ENCODE assay signal across 9 mouse cellular contexts in genomic region chr13:24639215-24640165, GRCm38 (mm10). TPM values are rescaled to one million over a fixed set of nuclear protein-coding genes. Genes with fewer than 3 reads are reported as not detected.
DNase-seq lines count a peak whose midpoint lies in the region; ATAC-seq and TF ChIP-seq lines count a peak whose summit lies in the region.
"Had no signal": no experiment of that assay in that cellular context is flagged by ENCODE, and none has a peak within 500 bp of the region (broad histone marks: within the 10 kb centered on the region; RNA-seq: fewer than 3 reads in every experiment).

No protein-coding gene starts in this region.

- peaks cover 55% of the 10 kb centered on the region for H3K4me1 ChIP-seq in heart, embryonic 15.5 days (replicated peaks)
- peaks cover 50% of the 10 kb centered on the region for H3K4me1 ChIP-seq in liver, embryonic 13.5 days (replicated peaks)
- H3K4me1 ChIP-seq in small intestine, adult 2 months (ENCODE audit: control insufficient read depth, insufficient read depth, insufficient read length, low read length), result no peaks in the 10 kb centered on the region; the same call in 1 of the 2 replicates

- no peak for TF ChIP-seq POLR2A in small intestine, adult 2 months (IDR thresholded peaks at IDR 0.05; ENCODE audit: low read depth, low read length)

- no peaks in the 10 kb centered on the region for H3K36me3 ChIP-seq in heart, embryonic 15.5 days
- no peaks in the 10 kb centered on the region for H3K36me3 ChIP-seq in liver, embryonic 13.5 days
- H3K36me3 ChIP-seq in small intestine, adult 2 months (ENCODE audit: control insufficient read depth, insufficient read depth, low read length), result no peaks in the 10 kb centered on the region
- H3K36me3 ChIP-seq: G1E had no signal

- ATAC-seq in heart, embryonic 15.5 days (replicated peaks; ENCODE audit: insufficient number of reproducible peaks, insufficient read depth, low FRiP score, low read depth), result 0 out of 2 replicates have a peak, but pooled peaks have one; percentile 16
- ATAC-seq in liver, embryonic 13.5 days (ENCODE audit: low read depth), result no peak

- peak overlapping the region; percentile 73 for H3K9ac ChIP-seq in heart, embryonic 15.5 days
- H3K9ac ChIP-seq in liver, embryonic 13.5 days, result 0 out of 2 replicates have a peak overlapping the region, but pooled peaks have one; percentile 54

- H3K9me3 ChIP-seq in heart, embryonic 15.5 days (replicated peaks), result no peaks in the 10 kb centered on the region
- H3K9me3 ChIP-seq in liver, embryonic 13.5 days (replicated peaks), result no peaks in the 10 kb centered on the region
- H3K9me3 ChIP-seq: G1E had no signal

- TF ChIP-seq CTCF in small intestine, adult 2 months (IDR thresholded peaks at IDR 0.05; ENCODE audit: extremely low read depth, insufficient read length, insufficient replicate concordance, low read depth, low read length), result no peak

- H3K27me3 ChIP-seq in heart, embryonic 15.5 days, result no peaks in the 10 kb centered on the region
- H3K27me3 ChIP-seq in liver, embryonic 13.5 days, result peaks cover 52% of the 10 kb centered on the region
- H3K27me3 ChIP-seq in small intestine, adult 2 months (ENCODE audit: control insufficient read depth, insufficient read depth, low read length), result peaks cover 12% of the 10 kb centered on the region; the same call in 1 of the 2 replicates

- peak overlapping the region; percentile 69 for H3K4me3 ChIP-seq in heart, embryonic 15.5 days
- H3K4me3 ChIP-seq in liver, embryonic 13.5 days (replicated peaks), result peak overlapping the region; percentile 58
- H3K4me3 ChIP-seq in small intestine, adult 2 months (ENCODE audit: low read depth, low read length), result peak overlapping the region; percentile 67

- DNase-seq in cerebellum, postnatal 14 days, result peak; percentile 39 to 57
- DNase-seq in cerebellum, adult 8-10 months, result no peak
- DNase-seq in spleen, adult 18-20 months, result peak; percentile 39 to 45
- no peak for DNase-seq in spleen, postnatal 14 days (ENCODE audit: low spot score in 2 of 2)
- no peak for DNase-seq in liver, embryonic 13.5 days
- DNase-seq in adipocyte (ENCODE audit: low spot score), result no peak

- peak overlapping the region; percentile 84 for H3K27ac ChIP-seq in heart, embryonic 15.5 days
- H3K27ac ChIP-seq in liver, embryonic 13.5 days, result no peak overlapping the region
- peak overlapping the region; percentile 26 for H3K27ac ChIP-seq in small intestine, adult 2 months (ENCODE audit: insufficient read depth, low read depth, low read length)

- peak overlapping the region; percentile 90 for H3K4me2 ChIP-seq in heart, embryonic 15.5 days
- peak overlapping the region; percentile 80 for H3K4me2 ChIP-seq in liver, embryonic 13.5 days

- 10% methylated on average over 22 of the region's 22 CpGs for WGBS in heart, embryonic 15.5 days
- 12% methylated on average over 22 of the region's 22 CpGs for WGBS in liver, embryonic 13.5 days (ENCODE audit: insufficient replicate concordance)
- 16% methylated on average over 22 of the region's 22 CpGs for WGBS in small intestine, adult 2 months

RNA-seq across cellular contexts. Expression of gene Ripor2, which starts 57.5 kb away (rescaled TPM):
- polyA plus RNA-seq in heart, embryonic 15.5 days (2015; fragmentation: Nextera tagmentation; extraction: Ambion mirVana), result 14.5 and 16.0 TPM in 2 replicates
- polyA plus RNA-seq in liver, embryonic 13.5 days (2015; fragmentation: Nextera tagmentation; extraction: Ambion mirVana), result 3.9 and 4.9 TPM in 2 replicates
- polyA plus RNA-seq in small intestine, adult 2 months (2012; rRNA removed), result 0.86 and 2.0 TPM in 2 replicates
- polyA plus RNA-seq: G1E had no signal

Comparison
In these comparisons a context has a peak if more than half of its experiments do, and no peak if none do; other contexts are left out.
1. DNase-seq: peak in cerebellum, postnatal 14 days (2 of 2) and spleen, adult 18-20 months (2 of 2); none in cerebellum, adult 8-10 months (single experiment), spleen, postnatal 14 days (0 of 2), liver, embryonic 13.5 days (single experiment) and adipocyte (single experiment).
2. Peak in every context shown above with its lines, with median percentiles within 50 percentile points of each other: H3K4me3 ChIP-seq.